Mouse (Mus musculus): ENCODE measurements around the gene Boll.

Boll gene

DNA sequence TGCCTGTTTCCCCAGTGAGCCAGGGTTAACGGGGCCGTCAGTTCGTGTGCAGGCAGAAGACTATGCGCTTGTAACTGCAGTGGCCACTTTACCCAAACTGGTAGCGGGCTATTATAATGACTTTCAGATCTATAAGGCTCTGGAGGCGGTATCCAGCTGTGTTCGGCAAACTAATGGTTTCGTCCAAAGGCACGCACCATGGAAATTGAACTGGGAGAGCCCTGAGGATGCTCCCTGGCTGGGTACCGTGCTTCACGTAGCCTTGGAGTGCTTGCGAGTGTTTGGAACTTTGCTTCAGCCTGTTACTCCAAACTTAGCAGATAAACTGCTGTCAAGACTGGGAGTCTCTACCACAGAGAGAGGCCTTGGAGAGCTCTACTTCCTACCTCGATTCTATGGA is 124.8 kb downstream of the Boll start:
- in situ Hi-C loops (cut with MboI, MseI): loop anchor here (5.0 kb wide), 1 partner anchor 144 kb away; no protein-coding TSS in a partner anchor

DNA sequence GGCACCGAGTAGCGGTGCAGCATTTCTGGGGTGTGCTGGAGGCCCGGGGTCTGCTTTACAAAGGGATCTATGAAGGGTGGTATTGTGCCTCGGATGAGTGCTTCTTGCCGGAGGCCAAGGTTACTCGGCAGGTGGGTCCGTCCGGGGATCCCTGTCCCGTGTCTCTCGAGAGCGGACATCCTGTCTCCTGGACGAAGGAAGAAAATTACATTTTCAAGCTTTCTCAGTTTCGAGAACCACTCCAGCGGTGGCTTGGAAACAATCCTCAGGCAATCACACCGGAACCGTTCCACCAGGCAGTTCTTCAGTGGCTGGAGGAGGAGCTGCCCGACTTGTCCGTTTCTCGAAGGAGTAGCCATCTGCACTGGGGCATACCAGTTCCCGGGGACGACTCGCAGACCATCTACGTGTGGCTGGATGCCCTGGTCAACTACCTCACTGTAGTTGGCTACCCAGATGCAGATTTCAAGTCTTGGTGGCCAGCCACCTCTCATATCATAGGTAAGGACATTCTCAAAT is 125.6 kb downstream of the Boll start:
- in situ Hi-C loops (cut with MboI, MseI): loop anchor here (5.0 kb wide), 1 partner anchor 145 kb away; no protein-coding TSS in a partner anchor

DNA sequence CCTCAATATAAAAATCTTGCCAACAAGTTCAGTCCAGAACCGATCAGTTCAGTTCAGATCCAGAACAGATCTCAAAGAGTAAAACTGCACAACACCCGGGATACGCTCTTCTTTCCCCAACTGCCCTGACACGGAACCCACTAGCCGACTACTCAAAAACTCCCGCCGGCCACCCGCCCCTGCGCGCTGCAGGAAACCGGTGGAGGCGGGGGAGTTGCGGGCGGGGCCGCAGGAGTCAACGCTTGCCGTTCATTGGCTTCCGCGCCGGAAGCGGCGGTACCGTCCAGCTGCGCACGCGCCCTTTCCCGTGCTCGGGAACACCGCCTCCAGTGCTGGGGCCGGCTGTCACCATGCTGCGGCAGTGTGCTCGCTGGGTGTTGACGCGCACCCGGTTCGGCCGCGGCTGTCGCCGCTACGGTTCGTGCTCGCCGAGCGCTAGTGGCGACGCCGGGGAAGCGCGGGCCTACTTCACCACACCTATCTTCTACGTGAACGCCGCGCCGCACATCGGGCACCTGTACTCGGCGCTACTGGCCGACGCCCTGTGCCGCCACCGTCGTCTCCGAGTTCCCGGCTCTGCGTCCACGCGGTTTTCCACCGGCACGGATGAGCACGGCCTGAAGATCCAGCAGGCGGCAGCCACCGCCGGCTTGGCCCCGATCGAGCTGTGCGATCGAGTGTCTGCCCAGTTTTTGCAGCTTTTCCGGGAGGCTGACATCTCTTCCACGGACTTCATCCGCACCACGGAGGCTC is 126.2 kb downstream of the Boll start, which contains the start of gene Mars2:
Gene Mars2, plus strand, starts transcription at position 288 of the 753 bp plus-strand sequence.
- in situ Hi-C loops (cut with MboI, MseI): loop anchor here (5.0 kb wide), 1 partner anchor 145 kb away; no protein-coding TSS in a partner anchor

DNA sequence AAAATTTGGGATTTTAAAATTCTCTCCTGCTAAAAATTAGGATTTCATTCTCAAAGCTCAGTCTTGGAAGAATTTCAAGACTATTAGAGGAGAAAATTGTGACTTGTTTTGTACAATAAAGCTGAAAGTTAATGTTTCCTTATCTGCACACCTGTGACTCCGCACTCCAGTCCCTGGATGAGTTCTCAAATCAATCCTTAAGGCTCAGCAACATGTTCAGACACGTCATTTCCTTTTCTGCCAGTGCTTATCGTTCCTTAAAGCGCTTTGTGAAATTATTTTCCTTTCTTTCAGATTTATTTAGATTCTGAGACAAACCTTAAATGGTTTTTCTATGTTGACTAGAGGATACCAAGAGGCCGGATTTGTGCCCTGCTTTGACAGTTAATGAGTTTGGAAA is 126.8 kb downstream of the Boll start:
- in situ Hi-C loops (cut with MboI, MseI): loop anchor here (5.0 kb wide), 1 partner anchor 146 kb away; no protein-coding TSS in a partner anchor

DNA sequence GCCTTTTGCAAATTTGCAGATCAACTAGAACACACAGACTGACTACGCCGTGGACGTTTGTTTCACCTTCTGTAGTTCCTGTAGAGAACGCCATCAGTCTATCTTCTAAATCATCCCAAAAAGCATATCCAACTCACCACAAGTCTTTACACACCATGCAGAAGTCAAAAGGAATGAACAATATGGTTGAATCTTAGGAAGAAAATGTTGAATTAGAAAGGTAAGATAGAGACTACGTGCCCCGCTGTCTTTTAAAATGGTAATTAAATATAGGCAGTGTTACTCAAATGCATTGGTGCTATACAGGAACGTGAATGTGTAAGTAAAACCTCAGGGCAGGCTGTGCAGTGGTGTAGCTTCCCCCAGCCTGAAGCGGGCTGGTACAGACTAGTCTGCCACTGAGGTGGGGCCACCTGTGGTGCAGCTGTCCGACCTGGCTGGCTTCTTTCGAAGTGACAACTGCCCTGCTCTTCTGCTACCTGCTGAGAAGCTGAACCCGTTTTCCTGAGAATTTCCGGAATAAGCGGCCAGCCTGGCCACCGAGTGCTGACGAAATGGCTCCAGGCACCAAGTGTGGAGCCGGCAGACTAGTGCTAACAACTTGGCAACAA is 128.3 kb downstream of the Boll start:
- in situ Hi-C loops (cut with MboI, MseI): loop anchor here (5.0 kb wide), 1 partner anchor 147 kb away; no protein-coding TSS in a partner anchor

DNA sequence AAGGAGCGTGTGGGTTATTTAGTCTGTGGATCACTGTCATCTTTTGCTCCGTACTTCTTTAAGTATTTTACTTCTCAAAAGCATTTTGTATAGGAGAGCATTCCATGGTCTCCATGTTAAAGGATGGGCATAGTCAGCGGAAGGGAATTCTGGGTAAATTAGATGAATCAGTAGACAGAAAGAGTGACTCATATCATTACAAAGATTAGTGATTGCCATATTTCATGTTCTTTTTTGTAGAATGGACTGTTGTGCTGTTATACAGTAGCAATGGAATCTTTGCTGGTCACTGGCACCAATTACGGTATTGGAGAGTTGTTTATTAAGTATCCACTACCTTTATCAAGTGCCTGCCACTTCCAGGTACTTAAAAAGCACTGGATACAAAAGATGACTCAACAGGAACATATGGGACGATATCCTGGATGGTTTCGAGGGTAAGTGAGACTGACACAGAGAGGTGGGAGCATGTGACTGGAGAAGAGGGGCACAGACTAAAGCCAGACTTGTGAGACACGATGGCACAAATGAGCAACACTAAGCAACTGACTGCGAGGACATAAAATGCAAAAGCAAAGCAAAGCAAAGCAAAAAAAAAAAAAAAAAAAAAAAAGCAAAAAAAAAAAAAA is 134.9 kb downstream of the Boll start:
- in situ Hi-C loops (cut with MboI, MseI): no loop called here

DNA sequence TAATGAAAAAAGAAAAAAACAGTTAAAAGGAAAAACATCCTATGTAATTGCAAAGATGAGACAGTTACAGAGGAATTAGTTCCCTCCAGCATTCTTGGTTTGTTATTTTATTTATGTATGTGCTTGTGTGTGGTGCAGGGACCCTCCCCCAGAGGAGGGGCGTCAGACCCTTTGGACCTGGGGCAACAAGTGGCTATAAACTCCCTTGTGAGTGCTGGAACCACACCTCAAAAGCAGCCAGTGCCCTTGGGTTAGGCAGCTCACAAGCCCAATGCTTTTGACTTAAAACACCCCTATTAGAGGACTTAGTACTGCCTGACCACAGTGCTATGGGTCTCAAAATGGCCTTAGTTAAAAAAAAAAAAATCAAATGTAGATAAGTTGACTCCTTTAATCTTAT is 135.9 kb downstream of the Boll start:
- in situ Hi-C loops (cut with MboI, MseI): no loop called here

DNA sequence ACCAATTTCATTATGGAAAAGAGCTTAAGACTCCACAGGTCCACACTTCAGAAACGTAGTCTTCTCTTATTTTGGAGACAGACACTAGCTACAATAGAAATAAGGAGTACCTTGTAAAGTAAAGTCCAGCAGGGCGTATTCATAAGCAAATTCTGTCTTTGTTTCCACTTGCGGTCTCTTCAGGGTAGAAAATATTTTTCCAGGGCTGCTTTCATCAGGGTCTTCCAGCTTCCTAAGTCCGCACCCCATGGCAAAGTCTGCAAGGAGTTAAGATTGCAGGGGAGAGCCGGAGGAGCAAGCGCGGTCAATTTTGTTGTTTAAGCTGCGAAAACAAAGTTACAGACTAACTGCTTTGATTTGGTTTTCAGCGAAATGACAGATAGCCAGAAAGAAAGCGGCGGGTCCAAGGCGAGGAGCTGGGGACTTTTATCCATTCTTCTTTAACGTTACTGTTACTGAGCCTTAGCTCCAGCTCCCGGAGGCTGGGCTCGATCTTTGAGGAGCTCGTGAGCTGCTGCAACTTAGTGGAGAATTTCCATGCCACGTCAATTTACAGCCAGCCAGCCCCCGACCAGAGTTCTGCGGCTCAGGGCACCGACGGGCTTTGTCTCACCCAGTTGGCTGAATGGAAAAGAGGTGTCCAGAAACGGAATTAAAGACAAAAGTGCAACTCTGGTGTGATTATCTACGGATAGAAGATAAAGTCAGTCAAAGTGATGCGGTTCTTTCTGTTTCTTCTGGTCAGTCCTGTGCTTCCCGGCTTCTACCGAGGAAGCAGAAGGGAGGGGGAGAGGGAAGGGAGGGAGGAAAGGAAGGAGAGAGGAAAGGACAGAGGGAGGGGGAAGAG is 137.0 kb downstream of the Boll start, which contains the start of gene Rftn2:
Gene Rftn2, minus strand, starts transcription at position 772 of the 847 bp plus-strand sequence.
- in situ Hi-C loops (cut with MboI, MseI): no loop called here

DNA sequence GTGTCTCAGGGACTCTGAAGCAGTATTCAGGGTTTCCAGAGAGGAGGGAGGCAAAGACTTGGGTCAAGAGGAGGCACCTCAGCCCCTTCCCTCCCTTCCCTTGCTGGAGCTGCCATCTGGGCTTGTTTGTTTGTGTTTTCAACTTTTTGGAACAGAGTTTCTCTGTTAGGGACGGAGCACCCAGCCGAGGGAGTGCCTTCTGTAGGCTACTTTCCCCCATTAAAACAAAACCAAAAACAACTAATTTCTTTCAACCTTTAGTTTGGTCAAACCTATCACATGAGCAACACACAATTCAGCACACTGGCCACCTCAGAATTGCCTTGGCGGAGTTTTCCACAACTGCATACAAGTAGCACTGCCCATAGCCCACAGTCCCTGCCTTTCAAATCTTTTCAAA is 137.9 kb downstream of the Boll start:
- in situ Hi-C loops (cut with MboI, MseI): no loop called here

DNA sequence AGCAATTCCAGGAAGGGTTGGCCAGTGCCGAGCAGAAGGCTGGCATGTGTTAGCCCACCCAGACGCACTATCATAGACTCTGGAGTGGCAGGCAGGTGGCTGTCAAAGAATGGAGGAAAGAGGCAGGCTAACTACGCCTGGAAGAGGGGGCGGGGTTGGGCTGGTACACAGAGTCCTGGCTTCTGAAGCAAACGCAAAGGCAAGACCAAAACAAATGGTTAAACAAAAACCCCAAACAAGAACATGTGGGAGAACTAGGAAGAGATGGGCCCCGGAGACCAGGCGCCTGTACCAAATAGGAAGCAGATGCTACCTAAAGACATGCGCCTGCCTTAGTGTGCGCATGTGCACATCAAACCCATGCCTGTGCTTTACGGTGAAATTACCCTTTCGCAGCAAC is 139.2 kb downstream of the Boll start:
- in situ Hi-C loops (cut with MboI, MseI): no loop called here

DNA sequence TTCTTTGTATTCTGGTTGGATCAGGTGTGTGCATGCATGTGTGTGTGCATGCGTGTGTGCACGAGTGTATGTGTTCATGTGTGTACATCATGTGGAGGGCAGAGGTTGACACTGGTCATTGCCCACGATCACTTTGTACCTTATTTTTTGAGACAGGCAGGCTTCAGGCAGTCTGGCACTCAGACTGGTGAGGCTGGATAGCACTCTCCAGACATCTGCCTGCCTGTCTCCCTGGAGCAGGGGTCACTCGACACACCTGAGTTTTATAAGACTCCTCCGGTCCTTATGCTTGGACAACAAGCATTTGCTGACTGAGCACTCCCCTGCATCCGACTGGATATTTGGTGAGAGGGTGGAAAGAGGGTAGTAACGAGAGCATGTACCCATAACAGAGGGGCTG is 140.2 kb downstream of the Boll start:
- in situ Hi-C loops (cut with MboI, MseI): no loop called here

DNA sequence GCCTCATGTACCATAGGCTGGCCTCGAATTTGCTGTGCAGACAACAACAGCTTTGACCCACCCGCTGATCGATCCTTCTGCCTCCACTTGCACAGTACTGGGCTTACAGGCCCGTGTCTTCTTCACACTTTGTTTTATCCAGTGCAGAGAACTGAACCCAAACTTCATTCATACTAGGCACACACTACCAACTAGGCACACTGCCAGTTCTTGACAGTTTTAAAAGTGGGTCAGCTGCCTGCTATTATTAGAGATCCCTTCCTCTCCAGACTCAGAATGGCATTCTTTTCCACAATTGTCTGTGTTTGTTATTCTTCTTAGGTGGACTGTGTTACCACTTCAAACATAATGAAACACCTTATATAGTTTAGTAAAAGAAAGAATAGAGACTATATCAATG is 141.9 kb downstream of the Boll start:
- in situ Hi-C loops (cut with MboI, MseI): no loop called here

DNA sequence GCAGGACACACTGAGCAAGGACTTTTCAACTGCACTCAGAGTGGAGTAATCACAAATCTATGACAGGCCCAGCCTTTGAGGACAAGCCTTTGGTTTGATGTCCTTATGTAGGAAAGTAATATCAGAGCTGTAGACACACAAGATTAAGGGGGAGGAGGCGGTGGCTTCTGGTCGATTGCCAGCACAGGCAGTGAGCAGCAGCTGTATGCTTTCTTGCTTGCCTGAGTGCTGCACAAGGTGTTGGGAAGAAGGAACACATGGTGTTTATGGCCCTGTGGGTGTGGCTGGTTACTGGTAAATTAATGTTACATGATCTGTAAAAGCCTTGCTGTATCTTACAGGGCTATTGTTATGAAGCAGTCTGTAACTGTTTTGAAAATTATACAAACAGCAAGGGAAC is 146.1 kb downstream of the Boll start:
- in situ Hi-C loops (cut with MboI, MseI): no loop called here

DNA sequence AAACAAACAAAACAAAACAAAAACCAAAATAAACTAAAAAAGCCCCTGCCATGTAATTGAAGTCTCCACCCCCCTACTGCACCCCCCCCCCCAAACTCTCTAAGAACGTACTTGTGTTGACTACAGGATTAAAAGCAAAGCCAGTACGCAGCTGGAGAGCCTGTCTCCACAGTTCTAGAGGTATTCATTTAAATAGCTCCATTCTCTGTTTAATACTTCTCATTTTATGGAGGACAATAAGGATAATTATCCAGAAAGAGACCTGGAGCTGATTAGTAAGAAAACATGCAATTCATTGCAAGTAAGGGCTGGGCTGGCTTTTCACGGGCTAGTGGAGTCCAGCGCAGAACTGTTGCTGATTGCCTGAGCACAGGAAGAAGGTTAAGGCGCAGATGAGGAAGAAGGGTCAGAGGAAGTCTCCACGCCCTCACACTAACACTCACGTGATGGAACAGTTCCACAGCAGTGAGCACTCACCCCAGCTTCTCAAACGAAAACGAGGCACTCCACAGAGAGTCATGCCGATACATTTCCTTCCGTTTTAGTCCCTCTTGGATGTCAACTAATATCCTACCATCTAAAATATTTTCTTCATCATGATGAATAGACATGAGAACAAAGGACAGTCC is 148.0 kb downstream of the Boll start:
- in situ Hi-C loops (cut with MboI, MseI): no loop called here

DNA sequence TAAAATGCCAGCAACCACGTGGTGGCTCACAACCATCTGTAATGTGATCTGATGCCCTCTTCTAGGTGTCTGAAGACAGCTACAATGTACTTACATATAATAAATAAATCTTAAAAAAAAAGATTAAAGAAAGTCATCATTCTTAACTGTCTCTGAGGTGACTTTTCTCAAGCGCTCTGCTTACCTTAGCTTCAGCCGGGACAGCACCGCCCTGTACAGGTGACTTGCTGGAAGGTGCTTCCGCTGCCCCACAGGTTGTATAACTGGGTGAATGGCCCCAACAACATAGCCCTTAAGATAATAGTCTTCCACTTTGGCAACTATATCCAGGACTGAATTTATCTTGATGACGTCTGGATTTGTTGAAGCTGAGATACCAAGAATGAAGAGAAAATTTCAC is 149.3 kb downstream of the Boll start:
- in situ Hi-C loops (cut with MboI, MseI): no loop called here

DNA sequence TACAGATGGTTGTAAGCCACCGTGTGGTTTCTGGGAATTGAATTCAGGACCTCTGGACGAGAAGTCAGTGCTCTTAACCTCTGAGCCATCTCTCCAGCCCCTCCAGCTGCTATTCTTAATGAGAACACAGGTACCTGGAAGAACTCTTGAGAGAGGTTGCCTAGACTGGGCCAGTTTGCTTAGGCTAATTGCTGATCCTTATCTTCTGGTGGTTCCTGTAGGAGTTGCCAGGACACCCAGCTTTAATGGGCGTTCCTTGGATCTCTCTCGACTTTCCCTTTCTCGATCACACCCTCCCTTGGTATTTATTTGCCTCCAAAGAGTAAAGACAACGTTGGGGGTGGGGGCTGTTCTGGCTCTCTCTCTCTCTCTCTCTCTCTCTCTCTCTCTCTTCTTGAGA is 149.8 kb downstream of the Boll start:
- in situ Hi-C loops (cut with MboI, MseI): no loop called here

DNA sequence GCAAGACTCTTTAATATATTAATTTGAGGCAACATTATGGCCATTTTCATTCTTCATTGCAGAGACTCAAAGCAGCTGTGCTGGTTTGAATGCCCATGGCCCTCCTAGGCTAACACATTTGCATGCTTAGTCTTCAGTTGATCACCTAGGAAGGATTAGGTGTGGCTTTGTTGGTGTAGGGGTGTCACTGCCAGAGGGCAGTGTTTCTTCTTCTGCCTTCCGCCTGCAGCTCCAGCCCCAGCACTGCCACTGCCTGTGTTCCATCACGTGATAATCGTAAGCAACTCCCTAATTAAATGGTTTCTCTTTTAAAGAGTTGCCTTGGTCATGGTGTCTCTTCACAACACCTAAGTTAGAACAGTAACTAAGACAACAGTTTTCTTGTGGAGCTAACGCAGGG is 150.5 kb downstream of the Boll start:
- in situ Hi-C loops (cut with MboI, MseI): no loop called here

DNA sequence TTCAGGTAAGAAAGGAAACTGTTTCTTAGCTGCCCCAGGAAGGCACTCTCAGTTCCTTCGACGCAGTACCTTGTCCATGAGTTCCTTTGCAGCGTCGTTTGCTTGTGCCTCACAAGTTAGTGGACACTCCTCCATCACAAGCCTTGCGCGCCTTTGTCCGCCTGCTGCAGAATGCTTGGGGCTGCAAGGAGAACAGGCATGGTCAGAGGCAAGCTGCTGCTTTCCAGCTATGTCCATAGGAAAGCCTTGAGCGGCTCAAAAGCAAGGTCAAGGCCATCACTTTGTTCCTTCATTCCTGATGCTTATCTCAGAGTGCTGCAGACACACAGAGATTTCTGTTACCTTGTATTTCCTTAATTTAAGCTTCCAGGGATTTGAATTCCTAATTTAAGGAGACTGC is 152.2 kb downstream of the Boll start:
- in situ Hi-C loops (cut with MboI, MseI): no loop called here

DNA sequence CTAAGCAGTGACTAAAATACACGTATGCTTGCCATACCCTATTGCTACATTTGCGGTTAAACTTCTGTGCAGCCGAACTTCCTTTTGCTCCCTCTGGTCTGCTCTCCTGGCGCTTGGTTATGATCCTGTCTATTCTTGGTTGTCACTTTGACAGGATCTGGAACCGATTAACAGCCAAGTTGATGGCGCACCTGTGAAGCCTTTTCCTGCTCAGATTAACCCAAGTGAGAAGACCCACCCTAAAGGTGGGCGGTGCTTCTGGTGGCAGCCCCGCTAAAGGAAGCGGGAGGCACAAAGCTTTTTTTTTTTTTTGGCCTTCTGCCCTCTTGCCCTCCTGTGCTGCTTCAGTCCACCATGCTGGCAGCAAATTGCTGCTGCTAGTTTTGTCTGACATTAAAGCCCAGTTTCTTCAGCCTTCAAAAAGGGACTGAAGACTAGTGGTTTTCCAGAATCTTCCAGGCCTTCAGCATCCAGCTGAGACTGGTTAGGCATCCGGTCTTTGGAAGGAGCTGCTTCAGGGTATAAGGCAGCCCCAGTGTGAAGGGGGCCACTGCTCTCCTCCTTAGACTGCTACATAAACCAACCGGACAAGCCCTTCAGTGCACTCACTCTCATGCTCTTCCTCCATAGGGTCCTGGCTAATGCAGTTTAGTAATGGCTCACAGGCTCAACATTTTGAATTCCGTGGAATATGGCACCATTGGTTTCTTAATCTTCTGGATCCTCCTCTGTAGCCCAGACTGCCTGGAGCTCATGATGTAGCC is 152.9 kb downstream of the Boll start:
- in situ Hi-C loops (cut with MboI, MseI): no loop called here

DNA sequence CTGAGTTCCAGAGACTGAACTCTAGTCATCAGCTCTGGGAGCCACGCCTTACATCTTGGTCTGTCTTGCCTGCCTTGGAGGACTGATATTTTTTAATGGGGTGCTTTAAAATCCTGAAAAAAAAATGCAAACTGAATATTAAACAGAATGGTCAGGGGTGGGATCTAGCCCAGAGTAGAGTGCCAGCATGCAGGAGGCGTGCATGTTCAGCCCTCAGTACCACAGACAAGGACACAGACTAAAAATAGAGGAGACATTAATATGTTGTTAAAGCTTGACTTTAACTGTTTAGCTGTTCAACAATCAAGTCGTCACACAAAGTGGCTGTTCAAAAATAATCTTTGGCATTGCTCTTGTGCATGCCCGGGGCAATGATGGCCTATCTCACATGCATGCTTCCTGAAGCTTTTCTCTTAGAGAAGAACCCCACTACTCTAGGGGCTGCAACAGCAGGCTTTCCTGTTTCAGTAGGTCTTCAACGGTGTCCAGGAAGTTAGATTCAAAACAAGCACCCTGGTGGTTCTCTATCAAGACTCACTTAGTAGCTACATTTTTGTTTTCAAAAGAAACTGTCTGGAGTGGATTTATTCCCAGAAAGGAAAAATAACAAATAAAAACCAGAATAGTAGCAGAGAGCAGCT is 154.6 kb downstream of the Boll start:
- in situ Hi-C loops (cut with MboI, MseI): no loop called here
